Mouse (Mus musculus) cerebellum, postnatal 10 days (tissue): ENCODE measurements around the gene Ttc23.

ENCODE experiments used
- DNase-seq, 2 experiments: peaks; one replicate each; pipeline ENCODE4 v3.0.0; 2021; ENCODE audit warnings: mixed read lengths in 2 of 2

Ttc23 gene

DNA sequence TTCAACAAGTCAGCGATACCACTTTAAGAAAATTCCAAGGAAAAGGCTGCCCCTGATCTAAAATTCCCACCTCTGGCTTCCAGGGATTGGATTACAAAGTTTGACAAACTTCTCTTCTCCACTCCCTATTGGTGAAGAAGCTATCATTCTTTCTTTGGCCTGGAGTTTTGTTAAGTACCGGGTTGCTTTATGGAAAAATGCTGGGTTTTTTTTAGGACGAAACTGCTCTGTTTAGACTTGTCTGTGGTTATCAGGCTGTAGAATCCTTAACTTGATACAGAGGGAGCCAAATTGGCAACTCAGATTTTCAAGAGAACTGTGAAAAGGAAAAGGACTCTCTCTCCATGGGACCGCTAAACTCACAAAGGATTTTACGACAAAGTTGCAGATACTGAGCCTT, at the start of gene Ttc23:
Ttc23 (plus strand) TSS at position 134 of the 400 bp plus-strand sequence.
- DNase-seq, result no peak

DNA sequence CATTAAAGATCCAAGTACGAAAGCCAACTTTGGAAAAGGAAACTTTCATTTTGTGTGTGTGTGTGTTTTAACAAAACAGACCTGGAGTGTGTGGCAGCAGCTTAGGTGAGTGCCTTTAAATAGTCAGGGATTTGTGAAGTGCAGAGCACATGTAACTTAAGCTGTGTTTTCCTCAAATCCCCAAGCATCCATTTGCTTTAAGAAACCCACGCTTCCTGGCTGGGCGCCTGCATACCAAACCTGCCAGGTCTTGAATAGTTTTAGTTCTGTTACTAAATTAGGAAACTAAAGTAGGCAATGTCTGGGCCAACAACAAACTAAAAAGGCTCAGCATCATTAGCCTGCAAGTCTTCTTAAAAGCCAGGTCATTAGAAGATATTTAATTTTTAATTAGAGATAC, 49.2 kb upstream of the Ttc23 start:
- DNase-seq, result peak; percentile 23 to 42

DNA sequence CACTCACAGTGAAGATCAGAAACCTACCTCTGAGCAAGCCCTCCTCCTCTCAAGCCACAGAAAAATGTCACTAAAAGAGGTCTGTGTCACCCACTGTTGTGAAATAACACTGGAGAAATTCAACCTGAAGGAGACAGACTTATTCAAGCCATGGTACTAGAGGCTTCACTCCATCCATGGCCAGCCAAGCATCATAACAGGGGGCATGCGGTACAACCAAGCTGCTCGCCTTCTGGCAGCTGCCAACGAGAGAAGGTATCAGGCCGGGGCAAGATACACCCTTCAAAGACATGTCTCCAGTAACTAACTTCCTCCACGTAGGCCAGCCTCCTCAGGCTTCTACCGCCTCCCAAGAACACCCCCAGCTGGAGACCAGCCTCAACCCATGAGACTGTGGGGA, 42.1 kb upstream of the Ttc23 start:
- DNase-seq, result peak; percentile 20 to 34

DNA sequence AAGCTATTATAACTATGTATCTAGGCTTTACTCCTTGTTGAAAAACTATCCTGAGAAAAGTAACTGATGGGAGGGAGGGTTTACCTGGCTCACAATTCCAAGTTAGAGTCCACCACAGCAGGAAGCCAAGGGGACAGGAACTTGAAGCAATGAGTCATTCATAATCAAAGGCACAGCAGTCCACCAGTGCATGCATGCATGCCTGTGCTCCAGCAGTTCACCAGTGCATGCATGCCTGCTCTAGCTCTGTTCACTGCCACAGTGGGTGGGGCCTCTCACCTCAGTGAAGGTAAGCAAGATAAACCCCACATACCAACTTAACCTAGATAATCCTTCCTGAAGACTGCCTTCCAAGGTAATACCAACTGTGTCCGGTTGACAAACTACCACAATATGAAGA, 41.0 kb upstream of the Ttc23 start:
- no peak for DNase-seq

DNA sequence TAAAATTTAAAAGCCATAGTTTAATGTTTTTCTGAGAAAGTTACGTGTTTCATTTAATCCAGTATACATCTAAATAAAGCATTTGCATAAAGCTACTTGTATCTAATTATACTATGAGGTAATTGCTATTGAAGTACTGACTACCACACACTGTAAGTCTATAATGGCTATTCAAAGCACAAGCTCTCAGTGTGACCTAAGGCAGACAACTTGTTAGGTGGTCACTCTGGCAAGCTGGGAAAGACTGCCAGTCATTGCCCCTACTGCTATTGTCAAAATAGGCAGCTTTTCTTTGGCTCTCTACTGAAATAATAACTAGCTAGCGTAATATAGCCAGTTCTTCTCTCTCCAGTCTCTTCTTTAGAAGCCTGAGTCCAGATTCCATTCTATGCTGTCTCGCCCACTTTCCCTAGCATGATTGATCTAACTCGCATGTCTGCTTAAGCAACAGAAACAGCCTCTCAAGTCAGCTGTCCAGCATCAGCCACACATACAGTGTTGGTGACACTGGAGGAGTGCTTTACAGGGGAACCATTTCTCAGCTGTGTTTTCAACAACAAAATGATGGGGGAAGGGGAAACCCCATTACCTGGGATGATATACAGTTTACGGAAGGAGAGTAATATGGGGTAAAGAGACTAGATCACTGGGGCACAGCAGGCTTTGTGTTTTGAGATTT, 39.4 kb upstream of the Ttc23 start:
- no peak for DNase-seq

DNA sequence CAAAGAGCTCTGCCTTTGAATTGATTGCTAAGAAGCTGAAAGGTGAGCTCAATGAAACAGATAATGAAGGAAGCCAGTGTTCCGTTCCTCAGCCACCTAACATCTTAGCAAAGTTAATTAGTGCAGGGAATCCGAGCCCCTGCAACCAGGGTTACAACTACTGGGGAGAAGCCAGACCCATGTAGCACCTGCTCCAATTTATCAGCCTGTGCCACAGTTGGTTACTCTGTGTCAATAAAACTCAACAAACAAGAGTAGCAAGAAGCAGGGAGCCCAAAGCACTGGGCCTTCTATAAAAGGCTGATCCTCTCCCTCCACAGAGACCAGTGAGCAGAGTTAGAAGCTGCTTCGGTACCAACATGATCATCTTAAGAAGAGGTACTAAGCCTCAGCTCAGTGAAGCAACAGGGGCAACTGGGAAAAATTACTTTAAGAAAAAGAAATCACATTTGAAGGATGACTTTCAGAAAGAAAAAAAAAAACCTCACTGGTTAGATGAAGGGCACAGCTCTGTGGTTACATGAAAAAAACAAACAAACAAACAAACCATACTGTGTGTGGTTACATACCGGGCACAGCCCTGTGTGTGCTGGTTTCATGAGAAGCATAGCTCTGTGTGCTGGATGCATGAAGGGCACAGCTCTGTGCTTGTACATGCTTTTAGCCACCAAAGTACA, 38.7 kb upstream of the Ttc23 start:
- DNase-seq, result no peak

DNA sequence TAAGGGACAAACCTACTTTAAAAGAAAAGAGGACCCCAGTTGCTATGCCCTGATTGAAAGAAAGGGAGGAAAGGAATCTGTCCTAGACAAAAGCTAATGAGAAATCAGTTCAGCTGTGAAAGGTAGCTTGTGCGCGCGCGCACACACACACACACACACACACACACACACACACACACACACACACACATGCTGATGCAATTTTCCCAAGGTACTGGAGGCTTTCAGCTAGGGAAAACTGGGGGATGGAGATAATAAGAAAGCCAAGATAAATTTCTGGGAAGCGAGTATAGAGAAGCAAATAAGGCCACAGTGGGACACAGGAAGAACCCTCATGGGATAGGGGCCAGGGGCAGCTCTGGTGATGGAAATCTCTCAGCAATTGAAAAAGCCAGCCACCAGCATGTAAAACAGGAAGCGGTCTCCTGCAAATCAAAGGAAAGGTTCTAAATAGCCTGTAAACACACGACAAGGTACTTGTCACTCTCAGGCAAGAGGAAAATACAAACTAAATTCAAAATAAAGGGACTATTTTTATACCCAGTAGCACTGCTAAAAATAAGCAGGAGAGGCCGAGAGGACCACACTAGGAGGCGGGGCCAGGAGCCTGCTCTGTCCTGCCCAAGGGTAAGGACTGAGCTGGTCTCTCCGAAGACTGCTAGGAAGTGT, 33.3 kb upstream of the Ttc23 start:
- no peak for DNase-seq

DNA sequence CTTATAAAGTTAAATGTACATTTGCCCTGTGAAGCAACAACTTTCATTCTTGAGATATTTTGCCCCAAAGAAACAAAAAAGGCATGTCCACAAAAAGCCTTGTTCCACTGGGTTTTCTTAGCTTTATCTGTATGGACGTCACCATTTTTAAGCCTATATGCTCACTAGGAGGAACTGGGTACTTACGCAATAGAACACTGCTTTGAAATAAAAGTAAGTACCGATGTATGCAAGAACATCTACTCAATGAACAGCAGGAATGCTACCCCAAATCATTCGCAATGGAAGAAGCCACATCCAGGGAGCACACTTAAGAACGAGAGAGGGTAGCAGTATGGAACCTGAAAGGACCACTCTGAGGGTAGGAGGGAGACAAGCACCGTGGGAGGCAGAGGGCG, 32.7 kb upstream of the Ttc23 start:
- no peak for DNase-seq

DNA sequence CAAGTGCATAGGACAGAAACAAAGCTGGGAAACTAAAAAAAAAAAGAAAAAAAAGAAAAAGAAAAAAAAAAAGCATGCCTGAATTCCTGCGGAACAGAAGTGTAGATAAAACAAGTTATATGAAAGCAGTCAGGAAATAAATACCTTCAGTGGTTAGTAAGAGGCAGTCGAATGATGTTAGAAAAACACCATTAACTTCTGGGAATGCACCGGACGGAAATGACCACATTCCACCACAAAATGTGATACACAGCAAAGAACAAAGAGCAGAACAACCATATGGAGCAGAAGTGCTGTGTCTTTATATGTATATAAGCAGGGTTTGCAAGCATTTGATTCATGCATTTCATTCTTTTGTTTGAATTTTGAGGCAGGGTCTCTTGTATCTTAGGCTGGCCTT, 30.3 kb upstream of the Ttc23 start:
- DNase-seq, result no peak

DNA sequence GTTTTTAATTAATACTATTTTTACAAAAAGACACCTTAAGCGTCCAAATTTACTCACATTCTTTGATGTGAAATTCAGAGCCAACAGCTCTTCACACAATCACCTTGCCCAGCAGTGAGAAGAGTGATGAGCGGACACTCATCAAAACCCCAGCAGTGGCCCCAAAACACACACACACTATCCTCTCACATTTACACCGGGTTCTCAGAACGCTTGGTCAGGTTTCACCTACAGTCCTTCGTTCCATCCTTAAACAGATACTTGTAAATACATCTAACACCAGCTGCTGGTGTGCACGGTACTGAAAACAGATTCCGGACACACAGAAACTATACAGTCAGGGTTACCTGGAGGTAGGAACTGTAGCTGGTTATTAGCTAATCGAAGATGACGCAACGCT, 29.6 kb upstream of the Ttc23 start:
- no peak for DNase-seq

DNA sequence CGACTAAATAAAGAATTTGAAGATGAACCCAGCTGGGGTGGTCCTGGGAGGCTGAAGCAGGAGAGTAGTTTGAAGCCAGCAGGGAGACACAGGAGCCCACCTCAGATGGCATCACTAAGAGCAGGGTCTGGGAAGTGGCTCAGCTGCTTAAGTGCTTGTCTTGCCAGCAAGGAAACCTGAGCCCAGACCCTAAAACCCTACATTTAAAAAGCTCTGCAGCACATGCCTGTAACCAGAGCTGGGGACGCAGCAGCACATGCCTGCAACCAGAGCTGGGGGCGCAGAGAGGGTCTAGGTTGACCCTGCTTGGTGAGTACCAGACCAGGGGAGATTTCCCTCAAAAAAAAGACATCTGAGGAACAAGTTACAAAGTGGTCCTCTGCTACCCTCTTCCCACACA, 28.9 kb upstream of the Ttc23 start:
- no peak for DNase-seq

DNA sequence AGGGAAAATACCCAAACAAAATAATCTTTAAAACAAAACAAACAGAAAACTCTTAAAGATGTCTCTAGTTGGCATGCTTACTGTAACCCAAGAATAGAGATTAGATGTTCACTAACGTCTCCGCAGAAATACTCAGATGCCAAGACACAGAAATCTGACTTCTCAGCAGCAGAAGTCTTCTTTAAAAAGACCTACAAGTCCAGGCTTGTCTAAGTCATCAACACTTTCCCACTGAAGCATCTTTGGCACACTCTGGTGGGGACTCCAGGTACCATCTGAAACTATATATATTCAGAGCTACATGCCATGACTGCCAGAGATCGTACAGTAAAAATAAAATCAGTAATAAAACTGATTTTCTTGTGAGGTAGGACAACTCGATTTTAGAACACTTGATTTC, 27.4 kb upstream of the Ttc23 start:
- DNase-seq, result peak; percentile 51 to 58

DNA sequence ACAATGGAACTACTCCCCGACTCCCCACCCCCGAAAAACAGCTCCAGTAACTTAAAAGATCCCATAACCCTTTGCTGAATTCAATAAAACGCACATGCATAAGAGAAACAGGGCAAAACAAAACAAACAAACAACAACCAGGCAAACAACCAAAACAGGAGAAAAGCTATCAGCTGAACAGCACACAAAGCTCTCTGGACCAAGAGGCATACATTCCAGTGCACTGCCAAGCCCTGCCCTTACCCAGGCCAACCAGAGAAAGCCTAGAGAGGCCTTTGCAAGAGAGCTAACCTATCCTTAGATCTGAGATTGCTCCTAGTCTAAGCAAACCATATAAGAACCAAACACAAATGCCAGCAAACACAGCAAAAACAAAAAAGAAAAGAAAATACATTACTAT, 25.1 kb upstream of the Ttc23 start:
- no peak for DNase-seq

DNA sequence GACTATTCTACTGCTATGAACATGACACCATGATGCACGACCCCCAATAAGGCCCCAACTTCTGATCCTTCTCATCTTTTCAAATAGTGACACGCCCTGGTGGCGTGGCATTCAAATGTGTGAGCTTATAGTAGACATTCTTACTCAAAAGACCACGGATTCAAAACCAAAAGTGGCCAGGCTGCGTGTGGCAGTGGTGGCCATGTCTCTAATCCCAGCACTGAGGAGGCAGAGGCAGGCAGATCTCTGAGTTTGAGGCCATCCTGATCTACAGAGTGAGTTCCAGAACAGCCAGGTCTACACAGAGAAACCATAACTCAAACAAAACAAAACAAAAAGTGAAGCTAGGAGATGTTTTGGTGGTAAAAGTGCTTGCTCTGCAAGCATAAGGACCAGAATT, 20.5 kb upstream of the Ttc23 start:
- DNase-seq, result no peak

DNA sequence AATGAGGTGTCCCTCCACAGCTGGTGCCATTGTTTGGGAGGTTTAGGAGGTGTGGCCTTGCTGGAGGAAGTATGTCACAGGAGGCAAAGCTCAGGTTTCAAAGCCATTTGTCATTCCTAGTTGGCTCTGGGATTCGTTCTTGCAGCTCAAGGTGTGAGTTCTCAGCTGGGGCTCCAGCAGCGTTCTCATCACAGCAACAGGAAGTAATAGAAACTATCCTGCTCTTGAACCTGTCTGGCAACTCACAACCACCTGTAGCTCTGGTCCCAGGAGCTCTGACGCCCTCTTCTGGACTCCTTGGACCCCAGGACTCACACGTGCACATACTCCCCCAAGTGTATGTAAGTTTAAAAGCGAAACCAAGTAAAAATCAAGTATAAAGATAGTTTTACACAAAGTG, 17.5 kb upstream of the Ttc23 start:
- no peak for DNase-seq

DNA sequence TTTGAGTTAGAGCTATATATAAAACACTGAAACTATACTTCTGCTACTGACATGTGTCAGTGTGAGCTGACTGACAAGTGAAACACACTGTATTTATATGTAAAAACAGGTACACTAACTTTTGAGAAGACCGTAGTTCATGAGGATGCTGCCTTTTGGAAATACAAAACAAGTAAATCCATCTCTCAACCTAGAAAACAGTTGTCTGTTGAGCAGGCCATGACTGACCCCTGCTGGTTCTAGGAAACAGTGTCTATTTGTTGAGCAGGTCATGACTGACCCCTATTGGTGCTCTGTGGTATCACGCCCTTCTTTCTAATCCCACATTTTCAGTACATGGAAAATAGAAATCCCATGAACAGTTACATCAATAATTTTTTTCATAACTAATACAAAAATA, 16.4 kb upstream of the Ttc23 start:
- DNase-seq, result peak; percentile 88 to 94

DNA sequence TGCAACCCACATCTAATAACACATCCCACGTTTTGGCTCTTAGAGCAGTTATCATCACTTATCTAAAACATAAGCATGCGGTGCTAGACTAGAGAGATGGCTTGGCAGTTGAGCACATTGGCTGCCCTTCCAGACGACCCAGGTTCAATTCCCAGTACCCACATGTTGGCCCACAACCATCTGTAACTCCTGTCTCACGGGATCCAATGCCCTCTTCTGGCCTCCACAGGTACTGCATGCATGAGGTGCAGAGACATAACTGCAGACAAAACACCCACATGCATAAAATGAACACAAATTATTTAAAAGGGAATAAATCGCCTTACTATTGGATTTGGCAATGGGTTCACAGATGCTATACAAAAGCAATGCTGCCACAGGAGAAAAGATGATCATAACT, 14.8 kb upstream of the Ttc23 start:
- peak; percentile 30 to 39 for DNase-seq

DNA sequence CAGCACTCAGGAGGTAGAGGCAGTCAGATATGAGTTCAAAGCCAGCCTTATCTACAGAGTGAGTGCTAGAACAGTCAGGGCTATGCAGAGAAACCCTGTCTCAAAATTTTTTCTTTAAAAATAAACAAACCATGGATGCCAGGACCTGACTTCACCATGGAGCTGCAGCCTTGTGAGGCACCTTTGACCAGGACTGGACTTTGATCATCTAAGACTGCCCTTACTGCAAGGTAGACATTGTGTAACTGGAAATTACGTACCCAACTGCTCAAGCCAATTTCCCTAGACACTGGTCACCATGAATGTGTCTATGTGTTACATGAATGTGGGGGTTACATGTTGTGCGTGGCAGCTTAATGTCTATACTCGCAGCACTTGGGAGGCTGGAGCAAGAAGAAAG, 13.0 kb upstream of the Ttc23 start:
- no peak for DNase-seq

DNA sequence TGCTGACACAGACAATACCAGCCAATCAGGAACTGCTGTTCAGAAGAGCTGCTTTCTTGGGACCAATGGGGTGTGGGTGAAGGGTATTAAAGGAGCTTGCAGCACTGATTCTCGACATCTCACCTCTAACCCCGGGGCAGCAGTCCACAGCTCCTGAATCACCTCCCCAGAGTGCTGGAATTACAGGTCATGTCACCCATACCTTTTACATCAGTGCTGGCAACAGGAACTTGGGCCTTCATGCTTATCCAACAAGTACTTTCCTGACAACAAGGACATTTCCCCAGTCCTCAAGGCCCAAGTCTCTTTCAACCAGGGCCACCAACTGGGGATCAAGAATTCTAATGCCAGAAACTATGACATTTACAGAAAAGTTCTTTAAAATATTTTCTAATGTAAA, 11.0 kb upstream of the Ttc23 start:
- DNase-seq, result no peak

DNA sequence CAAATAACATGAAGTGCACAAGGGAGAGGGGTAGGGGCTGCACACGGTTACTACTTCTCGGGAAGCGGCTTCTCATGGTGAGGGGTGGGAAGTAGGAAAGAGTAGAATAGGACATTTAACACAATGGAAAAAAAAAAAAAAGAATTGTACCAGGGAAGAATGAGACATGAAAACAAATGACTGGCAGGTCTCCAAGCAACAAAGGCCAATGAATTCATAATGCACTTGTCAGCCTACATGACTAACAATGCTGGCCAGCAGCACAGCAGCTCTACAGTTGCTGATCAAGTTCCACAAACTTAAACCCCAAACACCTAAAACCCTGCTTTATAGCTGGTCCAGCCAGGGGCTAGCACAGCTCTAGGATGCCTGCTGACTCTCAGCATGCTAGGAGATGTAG, 8.2 kb upstream of the Ttc23 start:
- no peak for DNase-seq

DNA sequence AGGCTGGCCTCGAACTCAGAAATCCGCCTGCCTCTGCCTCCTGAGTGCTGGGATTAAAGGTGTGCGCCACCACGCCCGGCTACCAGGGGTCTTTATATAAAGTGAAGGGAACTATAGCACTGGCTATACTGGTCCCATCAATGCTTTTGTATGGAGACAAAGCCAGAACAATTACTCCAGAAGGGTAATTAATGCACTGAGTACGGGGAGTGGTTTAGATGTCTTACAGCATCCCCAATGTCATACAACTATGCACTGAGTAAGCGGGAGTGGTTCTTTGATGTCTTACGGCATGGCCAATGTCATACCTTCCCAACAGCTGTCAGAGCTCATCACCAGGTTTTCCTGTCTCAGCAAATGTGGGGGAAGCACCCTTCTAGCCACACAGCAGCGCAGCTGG, 4.3 kb upstream of the Ttc23 start:
- no peak for DNase-seq

DNA sequence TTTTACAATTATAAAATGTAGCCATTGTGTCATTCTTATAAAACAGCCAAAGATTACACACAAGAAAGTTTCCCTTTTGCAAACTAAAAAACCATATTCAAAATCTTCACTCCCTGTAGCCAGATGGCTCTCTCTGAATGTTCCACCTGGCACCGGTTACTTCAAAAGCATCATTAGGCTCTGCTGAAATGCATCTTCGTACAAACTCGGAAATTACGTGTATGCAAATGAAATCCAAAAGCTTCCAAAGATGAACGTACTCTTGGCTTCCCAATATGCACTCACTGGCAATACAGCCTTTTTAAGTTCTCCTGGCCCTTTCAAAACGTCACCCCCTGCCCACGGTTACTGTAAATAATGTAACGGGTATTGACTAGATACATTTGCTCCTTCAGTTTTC, 2.9 kb upstream of the Ttc23 start:
- no peak for DNase-seq

DNA sequence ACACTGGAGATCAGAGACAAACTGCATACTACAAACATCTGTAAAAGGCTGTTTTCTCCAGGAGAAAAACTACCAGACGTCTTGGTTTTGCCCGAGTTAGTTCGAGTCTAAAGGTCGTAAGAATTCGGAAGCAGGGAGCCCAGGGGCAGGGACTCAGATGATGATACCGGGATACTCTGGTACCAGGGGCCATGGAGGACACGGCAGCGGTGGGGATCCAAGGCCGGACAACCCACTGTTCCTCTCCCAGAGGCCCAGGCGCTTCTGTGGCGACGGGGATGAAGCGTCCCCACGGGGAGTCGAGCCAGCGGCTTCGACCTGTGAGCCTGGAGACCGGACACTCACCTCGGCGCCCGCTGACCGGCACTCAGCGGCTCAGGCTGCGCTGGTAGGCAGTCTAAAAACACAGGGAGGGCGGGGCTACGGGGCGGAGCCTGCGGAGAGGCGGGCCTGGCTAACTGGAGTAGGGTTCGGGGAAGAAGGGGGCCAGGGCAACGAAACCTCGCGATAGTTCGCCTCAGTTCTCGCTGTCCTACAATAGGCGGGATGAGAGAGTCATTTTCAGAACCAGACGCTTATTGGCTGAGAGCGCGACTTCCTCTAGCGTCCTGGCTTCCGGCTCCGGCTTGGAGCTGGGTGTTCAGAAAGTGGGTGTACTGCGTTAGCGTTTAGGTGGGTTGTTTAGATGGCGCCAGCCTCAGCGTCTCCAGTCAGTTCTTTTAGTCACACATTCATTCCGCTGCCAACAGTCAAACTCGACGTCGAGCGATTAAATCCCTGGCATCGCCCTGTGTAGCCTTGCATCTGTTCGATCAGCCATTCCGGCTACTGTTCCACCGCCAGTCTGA, 2.2 kb upstream of the Ttc23 start, which contains the start of gene Lrrc28:
Lrrc28 (minus strand) TSS at position 436 of the 848 bp plus-strand sequence.
- DNase-seq, result peak; percentile 99 to 100

DNA sequence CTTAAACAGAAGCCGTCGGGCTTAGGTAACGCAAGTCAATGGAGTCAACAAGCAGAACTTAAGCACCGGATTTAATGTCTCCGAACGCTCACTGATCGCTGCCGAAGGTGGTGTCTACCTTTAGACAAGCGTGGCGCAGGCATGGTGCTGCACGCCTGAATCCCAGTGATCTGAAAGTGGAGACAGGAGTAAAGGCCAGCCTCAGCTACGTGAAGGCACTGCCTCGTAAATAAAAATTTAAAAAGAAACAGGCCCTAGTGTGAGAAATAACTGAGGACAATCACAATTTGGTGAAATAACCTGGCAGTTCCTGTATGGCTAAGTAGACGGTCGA, 1.6 kb upstream of the Ttc23 start:
- DNase-seq, result no peak
